Mouse (Mus musculus): Measurements from ENCODE around the gene 0610009B22Rik. TPM values are rescaled to one million over a fixed set of nuclear protein-coding genes. Genes with fewer than 3 reads are reported as not detected.
A peak's percentile ranks its signal among the peaks of the same experiment; 100 is the strongest.

The 0610009B22Rik gene
- polyA plus RNA-seq, 1 experiment = 22.2 TPM

DNA sequence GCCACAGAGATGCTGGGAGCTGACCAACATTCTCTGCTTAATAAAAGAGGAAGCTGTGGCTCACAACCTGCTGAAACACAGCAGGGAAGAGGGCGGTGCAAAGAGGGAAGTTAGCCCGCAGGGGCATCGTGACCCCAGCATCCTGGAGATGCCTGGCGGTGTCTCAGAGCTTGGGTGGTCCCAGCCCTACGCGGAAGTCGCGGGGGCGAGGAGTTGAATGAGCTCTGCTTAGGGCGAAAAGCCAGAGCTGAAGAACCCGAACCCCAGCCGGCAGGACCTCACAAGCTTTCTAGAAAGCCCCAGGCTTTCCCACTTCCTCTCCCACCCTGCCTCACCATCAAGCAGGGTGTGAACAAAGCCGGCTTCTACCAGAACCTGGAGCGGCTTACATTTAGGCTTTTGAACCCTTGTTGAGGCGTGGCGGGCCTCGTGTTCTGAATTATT lies 50.7 kb downstream of the 0610009B22Rik start:
- no peak for TF ChIP-seq MYOG (IDR thresholded peaks at IDR 0.05; ENCODE audit: control insufficient read depth, extremely low read depth, insufficient read length)
- TF ChIP-seq CEBPB (IDR thresholded peaks at IDR 0.05; ENCODE audit: low read depth) = no peak
- TF ChIP-seq CTCF (IDR thresholded peaks at IDR 0.05; ENCODE audit: control insufficient read depth, insufficient read depth, insufficient read length) = no peak
- no peak for TF ChIP-seq MYOD1 (IDR thresholded peaks at IDR 0.05; ENCODE audit: control insufficient read depth, insufficient read length, low read depth)
- no peak for TF ChIP-seq MAX (IDR thresholded peaks at IDR 0.05)
- H3K4me3 ChIP-seq (ENCODE audit: insufficient read depth, poor library complexity, severe bottlenecking) = no peak overlapping the region

DNA sequence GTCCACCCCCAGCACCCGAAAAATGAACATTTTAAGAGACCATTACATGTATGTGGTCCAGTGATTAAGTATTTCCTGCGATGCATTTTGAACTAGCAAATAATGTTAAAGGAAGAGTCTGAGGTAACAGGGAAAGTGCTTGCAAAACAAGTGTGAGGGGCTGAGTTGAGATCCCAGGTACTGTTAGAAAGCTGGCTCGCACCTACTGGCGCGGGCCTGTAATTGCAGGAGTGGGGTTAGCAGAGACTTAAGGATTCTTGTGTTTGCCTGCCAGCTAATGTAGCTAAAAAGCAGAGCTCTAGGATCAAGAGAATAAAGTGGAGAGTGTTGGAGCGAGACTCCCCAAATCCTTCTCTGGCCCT lies 52.4 kb downstream of the 0610009B22Rik start:
- Histone ChIP-seq H3K79me2 (ENCODE audit: control insufficient read depth, insufficient read depth) (peaks cover 20% of the 10 kb centered on the region), H3K27me3 (ENCODE audit: control insufficient read depth, insufficient read depth, insufficient read length) (no peaks in the 10 kb centered on the region), H3K4me3 (ENCODE audit: insufficient read depth, poor library complexity, severe bottlenecking) (peak overlapping the region; percentile 59), H3ac (ENCODE audit: control insufficient read depth, insufficient read length, low read depth) (peak overlapping the region; percentile 66), H3K79me3 (ENCODE audit: low read depth) (peaks cover under 1% of the 10 kb centered on the region), H3K36me3 (ENCODE audit: control insufficient read depth, insufficient read depth) (no peaks in the 10 kb centered on the region)
- no peak for TF ChIP-seq USF1 (IDR thresholded peaks at IDR 0.05; ENCODE audit: low read depth)
- TF ChIP-seq CTCF (IDR thresholded peaks at IDR 0.05; ENCODE audit: control insufficient read depth, insufficient read depth, insufficient read length) = peak; percentile 21
- peak; percentile 10 for TF ChIP-seq CEBPB (IDR thresholded peaks at IDR 0.05; ENCODE audit: low read depth)

More for the DNA sequence above, 50.7 kb downstream of the 0610009B22Rik start:
- Histone ChIP-seq H3K36me3 (ENCODE audit: control insufficient read depth, insufficient read depth) (no peaks in the 10 kb centered on the region), H3K79me3 (ENCODE audit: low read depth) (no peaks in the 10 kb centered on the region), H3ac (ENCODE audit: control insufficient read depth, insufficient read length, low read depth) (no peak overlapping the region), H3K27me3 (ENCODE audit: control insufficient read depth, insufficient read depth, insufficient read length) (no peaks in the 10 kb centered on the region), H3K79me2 (ENCODE audit: control insufficient read depth, insufficient read depth) (peaks cover 18% of the 10 kb centered on the region)

DNA sequence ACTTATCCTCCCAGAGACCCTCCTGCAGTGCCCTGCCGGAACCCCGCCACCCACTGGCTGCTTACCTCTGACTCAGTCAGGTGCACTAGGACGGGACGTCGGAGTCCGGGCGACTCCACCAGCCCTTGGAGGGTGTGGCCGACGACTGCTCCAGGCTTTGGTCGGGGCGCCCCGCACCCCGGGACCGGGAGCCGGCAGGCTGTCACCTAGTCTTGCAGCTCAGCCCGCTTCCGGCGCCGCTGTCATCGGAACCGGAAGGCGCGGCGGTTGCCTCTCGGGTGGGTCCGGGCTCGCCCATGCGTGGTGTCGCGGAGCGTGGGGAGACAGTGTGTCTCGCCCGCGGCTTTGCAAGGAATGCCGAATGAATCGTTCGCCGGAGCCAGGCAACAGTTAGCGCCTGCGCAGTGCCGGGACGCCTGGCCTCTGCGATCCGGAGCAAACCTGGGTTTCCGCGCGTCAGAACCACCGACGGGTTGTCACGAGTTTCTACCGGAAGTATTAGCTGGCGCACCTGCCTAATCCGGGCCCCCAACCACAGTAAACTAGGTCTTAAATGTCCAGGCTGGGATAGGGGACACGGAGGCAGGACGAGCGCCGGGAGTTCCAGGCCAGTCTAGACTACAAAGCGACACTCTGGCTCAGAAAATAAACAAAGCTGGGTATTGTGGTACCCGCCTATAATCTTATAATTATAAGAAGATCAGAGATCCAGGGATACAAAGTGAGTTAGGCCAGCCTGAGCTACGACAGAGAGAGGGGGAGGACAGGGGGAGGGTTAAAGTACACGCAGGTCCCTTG lies 53.0 kb downstream of the 0610009B22Rik start, which contains the start of gene Rmnd5b:
Rmnd5b (minus strand) TSS at position 372 of the 798 bp plus-strand sequence.
- Histone ChIP-seq H3K27me3 (ENCODE audit: control insufficient read depth, insufficient read depth, insufficient read length) (no peaks in the 10 kb centered on the region), H3ac (ENCODE audit: control insufficient read depth, insufficient read length, low read depth) (peak within 1 kb of the TSS; percentile 66), H3K79me2 (ENCODE audit: control insufficient read depth, insufficient read depth) (peaks cover 25% of the 10 kb centered on the region), H3K36me3 (ENCODE audit: control insufficient read depth, insufficient read depth) (no peaks in the 10 kb centered on the region), H3K4me3 (ENCODE audit: insufficient read depth, poor library complexity, severe bottlenecking) (peak within 1 kb of the TSS; percentile 59), H3K79me3 (ENCODE audit: low read depth) (peaks cover 2% of the 10 kb centered on the region)
- peak; percentile 73 for TF ChIP-seq MAX (IDR thresholded peaks at IDR 0.05)
- TF ChIP-seq CEBPB (IDR thresholded peaks at IDR 0.05; ENCODE audit: low read depth) = no peak

Other genes starting within 250 kb of the 0610009B22Rik start
- gene Phykpl, start 104.1 kb downstream of the 0610009B22Rik start, polyA plus RNA-seq (2012; fragmentation: generic; extraction: Trizol) = 7.7 TPM
- gene Hnrnpab, start 82.0 kb downstream of the 0610009B22Rik start, polyA plus RNA-seq (2012; fragmentation: generic; extraction: Trizol) = 749 TPM
- 378 TPM for gene Nhp2, start 69.1 kb downstream of the 0610009B22Rik start, polyA plus RNA-seq (2012; fragmentation: generic; extraction: Trizol)
- gene Rmnd5b, start 53.0 kb downstream of the 0610009B22Rik start, polyA plus RNA-seq (2012; fragmentation: generic; extraction: Trizol) = 27.4 TPM
- 5.3 TPM for gene N4bp3, start 38.0 kb downstream of the 0610009B22Rik start, polyA plus RNA-seq (2012; fragmentation: generic; extraction: Trizol)
- 0.22 TPM for gene D930048N14Rik, start 37.9 kb downstream of the 0610009B22Rik start, polyA plus RNA-seq (2012; fragmentation: generic; extraction: Trizol)
- gene Sec24a, start 74.8 kb upstream of the 0610009B22Rik start, polyA plus RNA-seq (2012; fragmentation: generic; extraction: Trizol) = 6.2 TPM
- 50.4 TPM for gene Sar1b, start 74.8 kb upstream of the 0610009B22Rik start, polyA plus RNA-seq (2012; fragmentation: generic; extraction: Trizol)
- gene Jade2, start 168.8 kb upstream of the 0610009B22Rik start, polyA plus RNA-seq (2012; fragmentation: generic; extraction: Trizol) = 4.0 TPM

All from C2C12 (cell line).